Mouse (Mus musculus) myocyte (in vitro differentiated cells): ENCODE measurements around the gene Hal. TPM values are rescaled to one million over a fixed set of nuclear protein-coding genes. Genes with fewer than 3 reads are reported as not detected.

ENCODE experiments used
- H3K27me3 ChIP-seq: one replicate; pipeline ENCODE4 v1.6.1; 2011; ENCODE audit not compliant: control insufficient read depth, insufficient read depth, insufficient read length
- H3K36me3 ChIP-seq: one replicate; pipeline ENCODE4 v1.6.1; 2011; ENCODE audit not compliant: control insufficient read depth, insufficient read depth
- H3K4me2 ChIP-seq: one replicate; pipeline ENCODE4 v1.6.1; 2011; ENCODE audit warnings: low read depth, control low read depth
- H3K4me3 ChIP-seq: one replicate; pipeline ENCODE4 v1.5.1; 2011; ENCODE audit warnings: mild to moderate bottlenecking, control low read depth, moderate library complexity
- H3K79me2 ChIP-seq: one replicate; pipeline ENCODE4 v1.6.1; 2011; ENCODE audit not compliant: control insufficient read depth, insufficient read depth
- H3ac ChIP-seq: one replicate; pipeline ENCODE4 v1.6.1; 2011; ENCODE audit not compliant: control insufficient read depth, insufficient read length
- CEBPB ChIP-seq: IDR thresholded peaks from 2 replicates; pipeline ENCODE4 v1.6.1; 2011; ENCODE audit warnings: mild to moderate bottlenecking, moderate library complexity; ENCODE audit not compliant: poor library complexity, insufficient read depth, severe bottlenecking
- E2F4 ChIP-seq: IDR thresholded peaks from one replicate; pipeline ENCODE4 v1.6.1; 2011; ENCODE audit warnings: mild to moderate bottlenecking, control low read depth, moderate library complexity; ENCODE audit not compliant: insufficient read depth
- MAX ChIP-seq: IDR thresholded peaks from one replicate; pipeline ENCODE4 v1.6.1; 2011; ENCODE audit warnings: low read depth, mild to moderate bottlenecking, control low read depth
- MYOD1 ChIP-seq, 3 experiments: IDR thresholded peaks; one replicate each; pipeline ENCODE4 v1.6.1; 2011; ENCODE audit warnings: control low read depth in 2 of 3, low read depth in 2 of 3, mild to moderate bottlenecking in 2 of 3, moderate library complexity in 1 of 3; ENCODE audit not compliant: insufficient read length in 2 of 3, control insufficient read depth in 1 of 3
- MYOG ChIP-seq, 3 experiments: IDR thresholded peaks; one replicate each; pipeline ENCODE4 v1.6.1; 2011; ENCODE audit warnings: control low read depth in 2 of 3, low read depth in 2 of 3, mild to moderate bottlenecking in 2 of 3; ENCODE audit not compliant: insufficient read length in 2 of 3, control insufficient read depth in 1 of 3, insufficient read depth in 1 of 3
- POLR2A ChIP-seq: IDR thresholded peaks from one replicate; pipeline ENCODE4 v1.6.1; 2011; ENCODE audit warnings: low read depth, mild to moderate bottlenecking, control low read depth, moderate library complexity; ENCODE audit not compliant: insufficient read length
- POLR2AphosphoS2 ChIP-seq: IDR thresholded peaks from one replicate; pipeline ENCODE4 v1.6.1; 2011; ENCODE audit warnings: low read depth, control low read depth; ENCODE audit not compliant: insufficient read length
- REST ChIP-seq: IDR thresholded peaks from one replicate; pipeline ENCODE4 v1.6.1; 2011; ENCODE audit warnings: mild to moderate bottlenecking, control low read depth, moderate library complexity; ENCODE audit not compliant: insufficient read depth, insufficient read length
- SRF ChIP-seq: IDR thresholded peaks from one replicate; pipeline ENCODE4 v1.6.1; 2011; ENCODE audit warnings: low read depth; ENCODE audit not compliant: control insufficient read depth, insufficient read length
- TCF12 ChIP-seq: IDR thresholded peaks from one replicate; pipeline ENCODE4 v1.6.1; 2011; ENCODE audit warnings: mild to moderate bottlenecking, control low read depth; ENCODE audit not compliant: poor library complexity, insufficient read depth, severe bottlenecking
- TCF3 ChIP-seq: IDR thresholded peaks from one replicate; pipeline ENCODE4 v1.6.1; 2011; ENCODE audit warnings: low read depth, control low read depth; ENCODE audit not compliant: insufficient read length
- USF1 ChIP-seq: IDR thresholded peaks from one replicate; pipeline ENCODE4 v1.6.1; 2011; ENCODE audit warnings: low read depth, mild to moderate bottlenecking, control low read depth, moderate library complexity
- polyA plus RNA-seq: library from polyadenylated mRNA; unstranded; fragments of >200 nt; fragmentation: generic; extraction: Trizol; gene quantifications from one replicate; pipeline ENCODE4 v1.2.1, GENCODE M21; 2012; ENCODE audit warnings: missing spikeins

Gene Hal
- polyA plus RNA-seq, 1 experiment, result 0.11 TPM

DNA sequence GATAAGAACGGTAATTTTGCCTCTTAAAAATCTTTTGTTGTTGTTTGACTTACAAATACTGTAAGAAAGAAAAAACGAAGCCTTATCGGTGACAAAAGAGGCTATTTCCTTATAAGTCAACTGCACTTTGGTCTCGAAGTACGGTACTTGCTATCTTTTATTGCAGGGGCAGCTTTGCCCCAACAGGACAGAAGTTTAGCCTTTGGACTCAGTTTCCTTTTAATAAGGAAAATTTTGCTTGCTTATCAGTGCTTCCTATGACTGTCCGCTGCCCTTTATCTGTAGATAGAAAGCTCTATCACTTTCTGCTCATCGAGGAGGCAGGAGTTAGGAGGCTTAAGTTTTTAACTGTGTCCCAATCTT lies 33.9 kb upstream of the Hal start:
- no peaks in the 10 kb centered on the region for H3K27me3 ChIP-seq
- H3K4me2 ChIP-seq, result peak overlapping the region; percentile 82
- peaks cover 37% of the 10 kb centered on the region for H3K79me2 ChIP-seq
- TF ChIP-seq USF1 (no peak), POLR2A (no peak), POLR2AphosphoS2 (no peak), CEBPB (no peak), E2F4 (no peak), SRF (no peak), MYOG (IDR thresholded peaks at IDR 0.05; ENCODE audit: control insufficient read depth in 1 of 3, insufficient read depth in 1 of 3, insufficient read length in 2 of 3, low read depth in 2 of 3) (no peak), MAX (no peak)
- H3K36me3 ChIP-seq, result no peaks in the 10 kb centered on the region
- no peak overlapping the region for H3ac ChIP-seq
- peak overlapping the region; percentile 85 for H3K4me3 ChIP-seq

DNA sequence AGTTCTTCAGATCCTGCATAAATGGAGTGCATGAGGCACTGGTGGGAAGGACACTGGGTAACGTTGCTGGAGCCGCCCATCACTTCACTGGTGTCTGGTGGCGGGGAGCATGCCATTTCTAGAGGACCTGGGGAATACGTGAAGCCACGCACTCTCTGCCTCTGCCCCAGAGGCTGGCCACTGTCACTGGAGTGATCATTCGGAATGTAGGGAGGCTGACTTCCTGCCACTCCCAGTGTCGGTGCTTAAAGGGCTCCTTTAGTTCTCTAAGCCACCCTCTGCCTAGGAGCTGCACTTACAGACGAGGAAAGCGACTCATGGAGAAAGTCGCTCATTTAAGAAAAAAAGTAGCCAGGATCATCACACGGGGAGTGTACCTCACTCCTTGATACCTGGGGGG lies 28.5 kb upstream of the Hal start:
- H3K27me3 ChIP-seq, result no peaks in the 10 kb centered on the region
- no peak overlapping the region for H3K4me2 ChIP-seq
- H3K79me2 ChIP-seq, result peaks cover 27% of the 10 kb centered on the region
- peaks cover 8% of the 10 kb centered on the region for H3K36me3 ChIP-seq
- H3K4me3 ChIP-seq, result no peak overlapping the region
- TF ChIP-seq TCF3 (no peak), E2F4 (no peak), POLR2AphosphoS2 (no peak), POLR2A (no peak), MYOD1 (IDR thresholded peaks at IDR 0.05; ENCODE audit: control insufficient read depth in 1 of 3, insufficient read length in 2 of 3, low read depth in 2 of 3) (no peak), USF1 (no peak), TCF12 (no peak), CEBPB (no peak)
- H3ac ChIP-seq, result no peak overlapping the region

DNA sequence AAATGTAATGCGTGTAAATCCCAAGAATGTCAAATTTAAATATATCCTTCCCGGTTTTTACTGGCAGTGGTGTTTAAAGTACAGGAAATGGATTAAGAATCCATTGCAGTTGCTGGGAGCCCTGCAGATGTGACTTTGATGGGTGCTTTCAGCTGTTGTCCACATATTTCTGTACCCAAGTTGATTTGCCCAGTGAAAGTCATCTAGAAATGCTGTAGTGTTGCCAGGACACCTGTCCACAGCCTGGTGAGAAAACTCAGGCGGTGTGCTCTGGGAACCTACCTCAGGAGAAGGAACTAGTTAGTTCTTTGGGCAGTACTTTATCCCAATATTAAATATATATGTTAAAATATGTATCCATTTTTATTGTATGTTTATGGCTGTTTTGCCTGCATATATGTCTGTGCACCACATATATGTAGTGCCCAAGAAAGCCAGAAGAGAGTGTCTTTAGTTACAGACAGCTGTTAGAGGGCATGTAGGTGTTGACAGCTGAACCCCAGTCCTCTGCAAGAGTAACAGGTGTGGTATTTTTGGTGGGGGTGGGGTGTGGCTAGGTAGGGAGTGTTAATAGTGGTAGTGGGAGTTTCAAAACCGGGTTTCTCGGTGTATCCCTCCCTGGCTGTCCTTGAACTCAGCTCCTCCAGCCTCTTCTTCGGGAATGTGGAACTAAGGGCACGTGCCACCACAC lies 25.7 kb upstream of the Hal start:
- no peaks in the 10 kb centered on the region for H3K27me3 ChIP-seq
- H3ac ChIP-seq, result no peak overlapping the region
- H3K79me2 ChIP-seq, result peaks cover 3% of the 10 kb centered on the region
- no peak overlapping the region for H3K4me3 ChIP-seq
- H3K4me2 ChIP-seq, result no peak overlapping the region
- no peak for TF ChIP-seq POLR2A
- no peak for TF ChIP-seq E2F4
- TF ChIP-seq MYOG (IDR thresholded peaks at IDR 0.05; ENCODE audit: control insufficient read depth in 1 of 3, insufficient read depth in 1 of 3, insufficient read length in 2 of 3, low read depth in 2 of 3), result peak in 2 of 3 experiments; percentile 24 to 33
- peak; percentile 52 for TF ChIP-seq TCF12
- peak; percentile 32 for TF ChIP-seq TCF3
- peak; percentile 36 to 82 (median 74) for TF ChIP-seq MYOD1 (IDR thresholded peaks at IDR 0.05; ENCODE audit: control insufficient read depth in 1 of 3, insufficient read length in 2 of 3, low read depth in 2 of 3)
- peaks cover 15% of the 10 kb centered on the region for H3K36me3 ChIP-seq

GRCm38 (mm10) chr10:93463611-93464010 lies 25.0 kb upstream of the Hal start:
- no peak overlapping the region for H3K4me3 ChIP-seq
- TF ChIP-seq MYOD1 (IDR thresholded peaks at IDR 0.05; ENCODE audit: control insufficient read depth in 1 of 3, insufficient read length in 2 of 3, low read depth in 2 of 3) (no peak), CEBPB (no peak)
- no peaks in the 10 kb centered on the region for H3K27me3 ChIP-seq
- H3ac ChIP-seq, result no peak overlapping the region
- peaks cover 15% of the 10 kb centered on the region for H3K36me3 ChIP-seq
- H3K79me2 ChIP-seq, result no peaks in the 10 kb centered on the region
- no peak overlapping the region for H3K4me2 ChIP-seq

GRCm38 (mm10) chr10:93467259-93467658 lies 21.3 kb upstream of the Hal start:
- Histone ChIP-seq H3K36me3 (peaks cover 18% of the 10 kb centered on the region), H3K27me3 (no peaks in the 10 kb centered on the region), H3ac (no peak overlapping the region), H3K4me2 (no peak overlapping the region), H3K4me3 (no peak overlapping the region), H3K79me2 (no peaks in the 10 kb centered on the region)
- no peak for TF ChIP-seq MAX
- no peak for TF ChIP-seq MYOD1 (IDR thresholded peaks at IDR 0.05; ENCODE audit: control insufficient read depth in 1 of 3, insufficient read length in 2 of 3, low read depth in 2 of 3)
- TF ChIP-seq TCF3, result no peak
- TF ChIP-seq E2F4, result no peak
- TF ChIP-seq MYOG (IDR thresholded peaks at IDR 0.05; ENCODE audit: control insufficient read depth in 1 of 3, insufficient read depth in 1 of 3, insufficient read length in 2 of 3, low read depth in 2 of 3), result no peak
- TF ChIP-seq CEBPB, result no peak
- TF ChIP-seq REST, result no peak
- TF ChIP-seq POLR2AphosphoS2, result no peak
- no peak for TF ChIP-seq SRF
- TF ChIP-seq TCF12, result no peak
- TF ChIP-seq POLR2A, result no peak
- TF ChIP-seq USF1, result no peak
